Mouse (Mus musculus) midbrain, embryonic 12.5 days (tissue): Measurements from ENCODE around the gene Fstl1. TPM values are rescaled to one million over a fixed set of nuclear protein-coding genes. Genes with fewer than 3 reads are reported as not detected.

ENCODE experiments used
- ATAC-seq: fragments of 200-750 bp; cut with Nextera tagmentation; 2 replicates; pipeline ENCODE4 v1.8.0; 2017; ENCODE audit warnings: low read depth, moderate TSS enrichment, moderate library complexity; ENCODE audit not compliant: low FRiP score
- H3K27ac ChIP-seq: fragments of 300-500 bp; sonication (generic); replicated peaks from 2 replicates; pipeline ENCODE4 v1.5.1; 2016; ENCODE audit warnings: mild to moderate bottlenecking
- H3K27me3 ChIP-seq: fragments of 300-500 bp; sonication (generic); 2 replicates; pipeline ENCODE4 v1.6.1; 2016; ENCODE audit warnings: mild to moderate bottlenecking
- H3K36me3 ChIP-seq: fragments of 300-500 bp; sonication (generic); 2 replicates; pipeline ENCODE4 v1.6.1; 2016
- H3K4me1 ChIP-seq: fragments of 300-500 bp; sonication (generic); 2 replicates; pipeline ENCODE4 v1.6.1; 2016
- H3K4me2 ChIP-seq: fragments of 300-500 bp; sonication (generic); replicated peaks from 2 replicates; pipeline ENCODE4 v1.6.1; 2016; ENCODE audit warnings: mild to moderate bottlenecking, moderate library complexity
- H3K4me3 ChIP-seq: fragments of 300-500 bp; sonication (generic); 2 replicates; pipeline ENCODE4 v1.5.1; 2016; ENCODE audit warnings: mild to moderate bottlenecking
- H3K9ac ChIP-seq: fragments of 300-500 bp; sonication (generic); replicated peaks from 2 replicates; pipeline ENCODE4 v1.6.1; 2016; ENCODE audit warnings: mild to moderate bottlenecking, moderate library complexity
- H3K9me3 ChIP-seq: fragments of 300-500 bp; sonication (generic); 2 replicates; pipeline ENCODE4 v1.6.1; 2016; ENCODE audit warnings: mild to moderate bottlenecking
- WGBS: fragments of 180-500 bp; shearing (Covaris S2); methylation state at CpG from one replicate; pipeline ENCODE4 v1.1.7; 2016; 5-methylcytosine and 5-hydroxymethylcytosine counted together
- polyA plus RNA-seq: library from polyadenylated mRNA; unstranded; fragments of >200 nt; fragmentation: Nextera tagmentation; extraction: Ambion mirVana; gene quantifications from 2 replicates; pipeline ENCODE4 v1.2.1, GENCODE M21; 2016

The Fstl1 gene
- polyA plus RNA-seq, 1 experiment from 2014 or later, result 215 TPM

- no peak overlapping the region for H3K9ac ChIP-seq
- H3K27ac ChIP-seq, result peak overlapping the region; percentile 66
- no peaks in the 10 kb centered on the region for H3K27me3 ChIP-seq
- peaks cover 11% of the 10 kb centered on the region; the same call in 1 of the 2 replicates for H3K36me3 ChIP-seq
- WGBS, result 34% methylated on average over 10 of the region's 10 CpGs
- H3K4me1 ChIP-seq, result peaks cover 18% of the 10 kb centered on the region
- no peak; the same call in 1 of the 2 replicates for ATAC-seq
- H3K9me3 ChIP-seq, result 0 out of 2 replicates have a peak, but pooled peaks cover 11% of the 10 kb centered on the region
- H3K4me2 ChIP-seq, result no peak overlapping the region
- no peak overlapping the region for H3K4me3 ChIP-seq
These were observed 32.4 kb downstream of the Fstl1 start for GRCm38 (mm10) chr16:37808866-37809622.

DNA sequence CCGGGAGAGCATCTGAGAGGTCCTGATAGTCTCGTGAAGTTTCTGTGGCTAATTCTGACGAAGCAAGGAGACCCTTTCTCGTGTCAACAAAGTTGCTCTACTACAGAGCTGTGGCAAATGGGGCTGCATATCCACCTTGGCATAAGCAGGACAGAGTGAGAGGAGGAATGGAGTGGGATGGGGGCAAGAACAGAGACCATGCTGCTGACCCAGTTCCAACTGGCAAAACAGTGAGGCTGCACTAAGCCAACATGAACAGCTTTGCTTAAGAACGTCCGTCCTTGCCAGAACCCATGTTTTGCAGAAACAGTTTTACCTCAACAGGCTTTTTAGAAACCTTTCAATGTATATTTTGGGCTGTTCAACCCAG, 32.9 kb downstream of the Fstl1 start:
- peak overlapping the region; percentile 66; the same call in 1 of the 2 replicates for H3K27ac ChIP-seq
- H3K9ac ChIP-seq, result no peak overlapping the region
- ATAC-seq, result no peak
- peaks cover 21% of the 10 kb centered on the region for H3K4me1 ChIP-seq
- H3K4me3 ChIP-seq, result no peak overlapping the region
- no peak overlapping the region for H3K4me2 ChIP-seq
- WGBS, result 85% methylated on average over 6 of the region's 6 CpGs
- H3K9me3 ChIP-seq, result 0 out of 2 replicates have a peak, but pooled peaks cover 11% of the 10 kb centered on the region
- H3K27me3 ChIP-seq, result no peaks in the 10 kb centered on the region
- H3K36me3 ChIP-seq, result peaks cover 9% of the 10 kb centered on the region; the same call in 1 of the 2 replicates

GRCm38 (mm10) chr16:37811874-37812273, 35.2 kb downstream of the Fstl1 start:
- Histone ChIP-seq H3K9ac (no peak overlapping the region), H3K4me3 (no peak overlapping the region), H3K27me3 (no peaks in the 10 kb centered on the region), H3K9me3 (no peaks in the 10 kb centered on the region), H3K4me1 (peaks cover 25% of the 10 kb centered on the region), H3K27ac (0 out of 2 replicates have a peak overlapping the region, but pooled peaks have one; percentile 44), H3K36me3 (no peaks in the 10 kb centered on the region), H3K4me2 (no peak overlapping the region)
- no peak for ATAC-seq
- 89% methylated on average over 8 of the region's 8 CpGs for WGBS

DNA sequence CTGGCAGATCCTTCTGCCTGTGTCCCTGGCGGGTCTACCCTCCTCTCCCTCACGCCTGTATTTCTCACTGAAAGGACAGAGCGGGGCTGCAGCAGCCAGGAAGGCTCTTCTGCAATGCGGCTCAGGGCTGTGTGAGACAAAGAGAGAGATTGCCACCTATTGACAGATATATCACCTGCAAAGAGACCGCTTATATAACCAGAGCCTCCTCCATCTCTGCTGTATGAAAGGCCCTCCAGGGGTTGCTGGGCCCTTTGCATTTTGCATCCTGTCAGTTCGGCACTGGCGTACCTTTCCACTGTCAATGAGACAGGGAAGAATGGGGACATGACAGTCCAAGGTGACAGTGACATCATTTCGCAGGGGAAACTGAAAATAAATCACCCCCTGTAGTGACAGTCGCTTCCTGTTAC, 35.8 kb downstream of the Fstl1 start:
- Histone ChIP-seq H3K9me3 (no peaks in the 10 kb centered on the region), H3K27ac (0 out of 2 replicates have a peak overlapping the region, but pooled peaks have one; percentile 44), H3K27me3 (no peaks in the 10 kb centered on the region), H3K36me3 (no peaks in the 10 kb centered on the region), H3K9ac (no peak overlapping the region), H3K4me3 (no peak overlapping the region), H3K4me1 (peaks cover 25% of the 10 kb centered on the region), H3K4me2 (no peak overlapping the region)
- 57% methylated on average over 9 of the region's 9 CpGs for WGBS
- ATAC-seq, result peak; percentile 24; the same call in 1 of the 2 replicates

- WGBS, result 28% methylated on average over 5 of the region's 5 CpGs
These were observed 37.2 kb downstream of the Fstl1 start for GRCm38 (mm10) chr16:37813691-37814382.

DNA sequence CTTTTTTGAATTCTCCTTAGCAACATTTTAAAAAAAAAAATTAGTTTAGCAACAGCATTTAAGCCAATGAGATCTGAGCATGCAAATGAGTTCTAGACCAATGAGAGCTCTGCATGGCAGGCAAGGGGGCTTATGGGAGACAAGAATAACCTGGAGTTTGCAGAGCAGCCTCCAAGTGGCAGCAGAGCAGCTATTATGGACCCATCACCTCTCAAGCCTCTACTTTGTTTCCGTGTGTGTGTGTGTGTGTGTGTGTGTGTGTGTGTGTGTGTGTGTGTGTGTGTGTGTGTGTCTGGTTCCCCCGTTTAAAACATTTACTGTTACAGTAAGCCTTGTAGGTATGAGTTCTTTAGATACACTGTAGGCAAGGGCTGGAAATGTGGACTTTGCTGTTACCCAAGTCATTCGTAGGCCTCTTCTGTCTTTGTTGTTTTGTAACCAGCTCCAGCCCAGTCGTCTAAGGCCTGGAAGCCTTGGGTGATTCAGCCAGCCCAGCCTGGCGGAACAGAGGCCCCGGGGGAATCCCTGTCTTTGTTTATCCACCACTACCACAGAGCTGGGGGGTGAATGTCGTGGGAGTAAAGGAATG, 37.8 kb downstream of the Fstl1 start:
- H3K9ac ChIP-seq, result no peak overlapping the region
- no peak overlapping the region for H3K4me3 ChIP-seq
- peaks cover 13% of the 10 kb centered on the region; the same call in 1 of the 2 replicates for H3K36me3 ChIP-seq
- no peaks in the 10 kb centered on the region for H3K9me3 ChIP-seq
- ATAC-seq, result peak; percentile 95
- peaks cover 18% of the 10 kb centered on the region for H3K4me1 ChIP-seq
- peak overlapping the region; percentile 76 for H3K27ac ChIP-seq
- H3K4me2 ChIP-seq, result peak overlapping the region; percentile 36
- WGBS, result 22% methylated on average over 7 of the region's 7 CpGs
- H3K27me3 ChIP-seq, result no peaks in the 10 kb centered on the region

More at GRCm38 (mm10) chr16:37813691-37814382, 37.2 kb downstream of the Fstl1 start:
- no peak overlapping the region for H3K9ac ChIP-seq
- H3K4me2 ChIP-seq, result peak overlapping the region; percentile 36
- no peaks in the 10 kb centered on the region for H3K9me3 ChIP-seq
- peaks cover 9% of the 10 kb centered on the region; the same call in 1 of the 2 replicates for H3K36me3 ChIP-seq
- H3K4me3 ChIP-seq, result no peak overlapping the region
- peaks cover 24% of the 10 kb centered on the region for H3K4me1 ChIP-seq
- no peaks in the 10 kb centered on the region for H3K27me3 ChIP-seq
- peak; percentile 50 for ATAC-seq
- H3K27ac ChIP-seq, result peak overlapping the region; percentile 70

DNA sequence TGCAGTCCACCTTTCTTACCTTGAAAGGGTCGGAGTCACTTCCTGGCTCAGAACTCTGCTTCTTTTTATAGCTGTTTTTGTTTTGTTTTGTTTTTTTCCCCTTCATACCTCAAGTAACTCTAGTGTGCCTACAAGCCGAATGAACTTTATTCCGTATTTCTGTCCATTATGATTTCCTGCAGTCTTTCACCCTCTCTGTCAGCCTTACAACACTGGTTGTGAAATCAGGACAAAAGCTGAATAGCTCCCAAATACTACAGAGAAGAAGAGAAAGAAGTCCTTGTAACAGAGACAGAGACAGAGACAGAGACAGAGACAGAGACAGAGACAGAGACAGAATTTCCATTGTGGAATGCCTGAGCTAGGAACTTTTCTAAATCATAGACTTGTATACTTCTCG, 41.3 kb downstream of the Fstl1 start:
- no peak overlapping the region for H3K9ac ChIP-seq
- no peak overlapping the region for H3K4me2 ChIP-seq
- H3K4me3 ChIP-seq, result no peak overlapping the region
- no peaks in the 10 kb centered on the region for H3K9me3 ChIP-seq
- WGBS, result 92% methylated on average over 4 of the region's 4 CpGs
- H3K27me3 ChIP-seq, result no peaks in the 10 kb centered on the region
- H3K4me1 ChIP-seq, result peaks cover 13% of the 10 kb centered on the region
- peaks cover 35% of the 10 kb centered on the region for H3K36me3 ChIP-seq
- no peak for ATAC-seq
- no peak overlapping the region for H3K27ac ChIP-seq

GRCm38 (mm10) chr16:37823949-37824348, 47.3 kb downstream of the Fstl1 start:
- no peaks in the 10 kb centered on the region for H3K27me3 ChIP-seq
- no peaks in the 10 kb centered on the region for H3K4me1 ChIP-seq
- no peak for ATAC-seq
- H3K9ac ChIP-seq, result no peak overlapping the region
- H3K4me3 ChIP-seq, result no peak overlapping the region
- 93% methylated on average over 5 of the region's 5 CpGs for WGBS
- H3K36me3 ChIP-seq, result peaks cover 70% of the 10 kb centered on the region
- no peak overlapping the region for H3K27ac ChIP-seq
- no peaks in the 10 kb centered on the region for H3K9me3 ChIP-seq
- no peak overlapping the region for H3K4me2 ChIP-seq

GRCm38 (mm10) chr16:37824778-37825505, 48.3 kb downstream of the Fstl1 start:
- no peak overlapping the region for H3K9ac ChIP-seq

GRCm38 (mm10) chr16:37826286-37826685, 49.6 kb downstream of the Fstl1 start:
- no peak overlapping the region for H3K27ac ChIP-seq
- no peak overlapping the region for H3K4me3 ChIP-seq
- no peaks in the 10 kb centered on the region for H3K4me1 ChIP-seq
- H3K27me3 ChIP-seq, result no peaks in the 10 kb centered on the region
- no peak for ATAC-seq
- H3K9me3 ChIP-seq, result no peaks in the 10 kb centered on the region
- H3K9ac ChIP-seq, result no peak overlapping the region
- no peak overlapping the region for H3K4me2 ChIP-seq
- WGBS, result 96% methylated on average over 3 of the region's 3 CpGs
- peaks cover 78% of the 10 kb centered on the region for H3K36me3 ChIP-seq

More at GRCm38 (mm10) chr16:37824778-37825505, 48.3 kb downstream of the Fstl1 start:
- no peak overlapping the region for H3K4me2 ChIP-seq
- no peaks in the 10 kb centered on the region for H3K9me3 ChIP-seq
- WGBS, result 96% methylated on average over 12 of the region's 12 CpGs
- ATAC-seq, result no peak
- H3K27me3 ChIP-seq, result no peaks in the 10 kb centered on the region
- H3K36me3 ChIP-seq, result peaks cover 76% of the 10 kb centered on the region
- no peak overlapping the region for H3K27ac ChIP-seq
- H3K4me3 ChIP-seq, result no peak overlapping the region
- H3K4me1 ChIP-seq, result no peaks in the 10 kb centered on the region

GRCm38 (mm10) chr16:37831041-37831440, 54.4 kb downstream of the Fstl1 start:
- no peak overlapping the region for H3K4me3 ChIP-seq
- no peak for ATAC-seq
- peaks cover 69% of the 10 kb centered on the region for H3K36me3 ChIP-seq
- no peaks in the 10 kb centered on the region for H3K27me3 ChIP-seq
- no peaks in the 10 kb centered on the region for H3K9me3 ChIP-seq
- H3K4me1 ChIP-seq, result no peaks in the 10 kb centered on the region
- WGBS, result 84% methylated on average over 7 of the region's 7 CpGs
- no peak overlapping the region for H3K4me2 ChIP-seq
- H3K9ac ChIP-seq, result no peak overlapping the region
- H3K27ac ChIP-seq, result no peak overlapping the region
